Mouse (Mus musculus): Measurements from ENCODE around the gene Stx19.
A peak's percentile ranks its signal among the peaks of the same experiment; 100 is the strongest.

The Stx19 gene

GRCm38 (mm10) chr16:62814491-62814890 lies at the start of gene Stx19:
Gene Stx19, plus strand, starts transcription at chr16:62814676.
- DNase-seq (ENCODE audit: low spot score): peak; percentile 84

GRCm38 (mm10) chr16:62773462-62773861 lies 41.0 kb upstream of the Stx19 start:
- DNase-seq (ENCODE audit: low spot score): no peak

GRCm38 (mm10) chr16:62776034-62776433 lies 38.4 kb upstream of the Stx19 start:
- no peak for DNase-seq (ENCODE audit: low spot score)

- DNase-seq (ENCODE audit: low spot score): no peak
Measured at GRCm38 (mm10) chr16:62778282-62778681, 36.2 kb upstream of the Stx19 start.

GRCm38 (mm10) chr16:62782229-62782628 lies 32.2 kb upstream of the Stx19 start:
- DNase-seq (ENCODE audit: low spot score): peak; percentile 24

GRCm38 (mm10) chr16:62786621-62787331 lies 27.7 kb upstream of the Stx19 start, which contains the start of gene Nsun3:
Gene Nsun3, minus strand, starts transcription at chr16:62786818.
- peak; percentile 97 for DNase-seq (ENCODE audit: low spot score)

GRCm38 (mm10) chr16:62796608-62797007 lies 17.9 kb upstream of the Stx19 start:
- DNase-seq (ENCODE audit: low spot score): no peak

GRCm38 (mm10) chr16:62798808-62799207 lies 15.7 kb upstream of the Stx19 start:
- no peak for DNase-seq (ENCODE audit: low spot score)

- DNase-seq (ENCODE audit: low spot score): no peak
Measured at GRCm38 (mm10) chr16:62799426-62799825, 15.1 kb upstream of the Stx19 start.

GRCm38 (mm10) chr16:62799839-62800238 lies 14.6 kb upstream of the Stx19 start:
- no peak for DNase-seq (ENCODE audit: low spot score)

GRCm38 (mm10) chr16:62804621-62805020 lies 9.9 kb upstream of the Stx19 start:
- no peak for DNase-seq (ENCODE audit: low spot score)

GRCm38 (mm10) chr16:62807249-62807979 lies 7.1 kb upstream of the Stx19 start:
- no peak for DNase-seq (ENCODE audit: low spot score)

GRCm38 (mm10) chr16:62810855-62811254 lies 3.6 kb upstream of the Stx19 start:
- DNase-seq (ENCODE audit: low spot score): no peak

- DNase-seq (ENCODE audit: low spot score): no peak
Measured at GRCm38 (mm10) chr16:62813790-62814189, 686 bp upstream of the Stx19 start.

GRCm38 (mm10) chr16:62822472-62822871 lies 8.0 kb downstream of the Stx19 start:
- DNase-seq (ENCODE audit: low spot score): no peak

GRCm38 (mm10) chr16:62826156-62827001 lies 11.9 kb downstream of the Stx19 start:
- DNase-seq (ENCODE audit: low spot score): peak; percentile 57

GRCm38 (mm10) chr16:62832027-62832426 lies 17.6 kb downstream of the Stx19 start:
- no peak for DNase-seq (ENCODE audit: low spot score)

- peak; percentile 45 for DNase-seq (ENCODE audit: low spot score)
Measured at GRCm38 (mm10) chr16:62832481-62832880, 18.0 kb downstream of the Stx19 start.

- DNase-seq (ENCODE audit: low spot score): no peak
Measured at GRCm38 (mm10) chr16:62834016-62834735, 19.7 kb downstream of the Stx19 start.

GRCm38 (mm10) chr16:62845341-62845740 lies 30.9 kb downstream of the Stx19 start:
- no peak for DNase-seq (ENCODE audit: low spot score)

GRCm38 (mm10) chr16:62846498-62847312 lies 32.2 kb downstream of the Stx19 start, which contains the start of gene Arl13b:
Gene Arl13b, minus strand, starts transcription at chr16:62847040.
- DNase-seq (ENCODE audit: low spot score): peak; percentile 97
